Mouse (Mus musculus) macrophage (primary cell): ENCODE measurements around the gene S100a5. TPM values are rescaled to one million over a fixed set of nuclear protein-coding genes. Genes with fewer than 3 reads are reported as not detected.

Experiments used
- H3K27ac ChIP-seq: fragments of 350-480 bp; formaldehyde crosslinking; 2 replicates; pipeline ENCODE4 v1.9.0; 2021
- H3K36me3 ChIP-seq: fragments of 350-480 bp; formaldehyde crosslinking; 2 replicates; pipeline ENCODE4 v1.9.0; 2021; ENCODE audit errors: inconsistent target
- H3K4me3 ChIP-seq: fragments of 350-480 bp; formaldehyde crosslinking; 2 replicates; pipeline ENCODE4 v1.9.0; 2021; ENCODE audit errors: inconsistent target
- H3K79me2 ChIP-seq: fragments of 350-480 bp; formaldehyde crosslinking; 2 replicates; pipeline ENCODE4 v1.9.0; 2021; ENCODE audit errors: inconsistent target
- WGBS: methylation state at CpG from one replicate; pipeline ENCODE4 v1.1.7; 2026; ENCODE audit warnings: inconsistent platforms; ENCODE audit not compliant: missing documents; 5-methylcytosine and 5-hydroxymethylcytosine counted together
- polyA plus RNA-seq: library from polyadenylated mRNA; stranded (reverse); fragments of 250-400 nt; gene quantifications from 3 replicates; pipeline ENCODE4 v1.2.4, GENCODE M21; 2018; ENCODE audit warnings: inconsistent platforms

S100a5 gene
- polyA plus RNA-seq, 1 experiment from 2014 or later: not detected

GRCm38 (mm10) chr3:90606185-90606584 is 2.1 kb upstream of the S100a5 start:
- no peaks in the 10 kb centered on the region for H3K36me3 ChIP-seq
- no peak overlapping the region for H3K27ac ChIP-seq
- H3K79me2 ChIP-seq: peaks cover 22% of the 10 kb centered on the region
- 89% methylated on average over 6 of the region's 6 CpGs for WGBS
- H3K4me3 ChIP-seq: no peak overlapping the region

GRCm38 (mm10) chr3:90607361-90607760 is 962 bp upstream of the S100a5 start:
- no peaks in the 10 kb centered on the region for H3K36me3 ChIP-seq
- 90% methylated on average over 3 of the region's 3 CpGs for WGBS

GRCm38 (mm10) chr3:90609102-90609501 is 779 bp downstream of the S100a5 start:
- H3K27ac ChIP-seq: no peak overlapping the region
- peaks cover 32% of the 10 kb centered on the region for H3K79me2 ChIP-seq
- no peaks in the 10 kb centered on the region for H3K36me3 ChIP-seq
- no peak overlapping the region for H3K4me3 ChIP-seq

More at GRCm38 (mm10) chr3:90607361-90607760, 962 bp upstream of the S100a5 start:
- Histone ChIP-seq H3K79me2 (peaks cover 22% of the 10 kb centered on the region), H3K27ac (no peak overlapping the region), H3K4me3 (no peak overlapping the region)

- WGBS: 89% methylated on average over 3 of the region's 3 CpGs
- H3K79me2 ChIP-seq: peaks cover 38% of the 10 kb centered on the region
- H3K4me3 ChIP-seq: no peak overlapping the region
- H3K27ac ChIP-seq: peak overlapping the region; percentile 79
- no peaks in the 10 kb centered on the region for H3K36me3 ChIP-seq
These were observed 3.2 kb downstream of the S100a5 start for GRCm38 (mm10) chr3:90611494-90611893.

DNA sequence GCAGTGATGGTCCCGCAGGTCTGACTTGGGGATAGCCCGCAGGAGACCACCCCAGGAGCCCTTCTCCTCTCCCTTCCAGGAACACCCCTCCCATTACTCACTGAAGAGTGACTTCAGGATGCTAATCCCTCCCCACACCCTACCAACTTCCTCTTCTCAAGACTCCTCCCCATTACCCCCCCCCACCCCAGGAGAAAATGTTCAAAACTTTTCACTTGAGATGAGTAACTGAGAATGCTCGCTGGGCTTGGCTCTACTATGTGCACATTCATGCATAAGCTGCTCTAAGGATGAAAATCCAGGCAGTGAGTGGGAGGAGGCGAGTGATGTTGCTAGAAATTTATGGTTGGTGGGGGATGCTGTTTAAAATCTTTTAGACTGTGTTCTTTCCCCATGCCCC is 3.7 kb downstream of the S100a5 start:
- Histone ChIP-seq H3K4me3 (no peak overlapping the region), H3K36me3 (no peaks in the 10 kb centered on the region), H3K27ac (peak overlapping the region; percentile 79), H3K79me2 (peaks cover 39% of the 10 kb centered on the region)
- WGBS: 14% methylated on average over 4 of the region's 4 CpGs

DNA sequence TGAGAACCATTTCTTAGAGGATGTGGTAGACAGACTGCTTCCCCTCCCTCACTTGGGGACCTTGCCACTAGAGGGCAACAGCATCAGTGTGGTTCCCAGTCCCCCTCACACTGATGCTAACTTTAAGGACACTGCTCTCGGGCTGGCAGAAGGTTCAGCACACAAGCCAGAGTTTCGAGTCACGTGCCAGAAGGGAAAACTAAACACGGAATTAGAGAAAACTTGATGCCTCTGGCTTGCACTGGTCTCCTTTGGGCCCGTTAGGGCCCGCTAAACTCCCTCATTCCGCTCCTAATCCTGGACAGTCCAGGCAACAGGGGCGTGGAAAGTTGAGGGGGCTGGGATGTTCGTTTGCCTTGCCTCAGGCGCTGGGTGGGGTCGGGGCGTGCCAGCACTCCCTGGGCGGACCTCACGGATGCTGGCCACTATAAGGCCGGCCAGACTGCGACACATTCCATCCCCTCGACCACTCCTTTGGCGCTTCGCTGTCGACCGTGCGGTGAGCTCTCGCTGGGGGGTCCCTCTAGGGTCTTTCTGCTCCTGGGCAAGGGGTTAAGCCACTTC is 4.5 kb downstream of the S100a5 start, which contains the start of gene S100a6:
TSS of gene S100a6 (plus strand) at position 155 of the 564 bp plus-strand sequence.
- Histone ChIP-seq H3K27ac (peak within 1 kb of the TSS; percentile 79), H3K79me2 (peaks cover 39% of the 10 kb centered on the region), H3K36me3 (no peaks in the 10 kb centered on the region), H3K4me3 (peak within 1 kb of the TSS; percentile 78)
- 6% methylated on average over 23 of the region's 23 CpGs for WGBS

DNA sequence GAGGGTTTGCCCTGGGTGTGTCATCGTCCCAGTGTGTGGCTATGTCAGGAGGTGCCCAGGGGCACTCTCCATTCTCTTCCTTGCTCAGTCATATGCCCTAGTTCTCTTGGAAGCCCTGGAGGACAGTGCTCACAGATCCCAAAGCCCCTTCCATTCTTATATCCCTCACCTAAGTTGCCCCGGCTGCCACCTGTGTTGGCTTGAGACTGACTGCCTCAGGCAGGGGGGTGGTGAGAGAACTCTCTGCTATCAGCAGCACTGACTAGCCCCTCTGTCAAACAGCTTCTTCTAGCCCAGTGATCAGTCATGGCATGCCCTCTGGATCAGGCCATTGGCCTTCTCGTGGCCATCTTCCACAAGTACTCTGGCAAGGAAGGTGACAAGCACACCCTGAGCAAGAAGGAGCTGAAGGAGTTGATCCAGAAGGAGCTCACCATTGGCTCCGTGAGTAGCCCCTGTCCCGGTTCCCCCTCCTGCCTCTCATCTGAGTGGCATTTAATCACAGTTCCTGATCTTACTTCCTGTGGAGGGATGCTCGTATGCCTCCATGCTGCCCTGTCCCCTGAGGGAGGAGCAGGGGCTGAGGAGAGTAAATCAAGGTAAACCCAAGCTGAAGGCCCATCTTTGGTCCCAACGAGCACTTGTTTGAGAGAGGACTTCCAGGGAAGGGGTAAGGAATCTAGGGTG is 5.3 kb downstream of the S100a5 start:
- Histone ChIP-seq H3K4me3 (peak overlapping the region; percentile 78), H3K36me3 (no peaks in the 10 kb centered on the region), H3K27ac (peak overlapping the region; percentile 79), H3K79me2 (peaks cover 39% of the 10 kb centered on the region)
- WGBS: 19% methylated on average over 7 of the region's 7 CpGs

- H3K36me3 ChIP-seq: no peaks in the 10 kb centered on the region
- peaks cover 39% of the 10 kb centered on the region for H3K79me2 ChIP-seq
- peak overlapping the region; percentile 78 for H3K4me3 ChIP-seq
- peak overlapping the region; percentile 79 for H3K27ac ChIP-seq
- WGBS: 68% methylated on average over 6 of the region's 6 CpGs
These were observed 5.8 kb downstream of the S100a5 start for GRCm38 (mm10) chr3:90614148-90614530.

GRCm38 (mm10) chr3:90614611-90615251 is 6.4 kb downstream of the S100a5 start:
- peak overlapping the region; percentile 78 for H3K4me3 ChIP-seq
- peak overlapping the region; percentile 79 for H3K27ac ChIP-seq
- H3K36me3 ChIP-seq: no peaks in the 10 kb centered on the region
- H3K79me2 ChIP-seq: peaks cover 39% of the 10 kb centered on the region
- 78% methylated on average over 11 of the region's 11 CpGs for WGBS

GRCm38 (mm10) chr3:90615415-90615814 is 7.1 kb downstream of the S100a5 start:
- Histone ChIP-seq H3K27ac (peak overlapping the region; percentile 79; the same call in 1 of the 2 replicates), H3K4me3 (peak overlapping the region; percentile 78; the same call in 1 of the 2 replicates), H3K79me2 (peaks cover 39% of the 10 kb centered on the region), H3K36me3 (no peaks in the 10 kb centered on the region)
- WGBS: 0% methylated on average over 7 of the region's 7 CpGs

DNA sequence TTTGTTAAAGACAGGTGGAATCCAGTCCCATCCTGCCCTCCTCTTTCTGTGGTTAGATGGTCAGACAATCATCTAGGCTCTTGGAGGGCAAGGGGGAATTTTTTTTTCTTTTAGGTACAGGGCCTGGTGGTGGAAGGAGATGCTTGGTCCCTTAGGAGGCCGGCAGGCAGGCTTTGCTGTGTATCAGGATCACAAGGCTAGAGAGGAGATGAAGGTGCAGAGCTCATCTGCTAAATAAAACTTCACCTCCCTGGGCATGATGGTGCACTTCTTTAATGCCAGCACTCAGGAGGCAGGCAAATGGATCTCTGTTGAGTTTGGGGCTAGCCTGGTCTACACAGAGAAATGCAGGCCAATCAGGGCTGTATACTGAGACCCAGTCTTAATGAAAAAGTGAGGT is 7.6 kb downstream of the S100a5 start:
- Histone ChIP-seq H3K4me3 (no peak overlapping the region), H3K27ac (no peak overlapping the region), H3K36me3 (no peaks in the 10 kb centered on the region), H3K79me2 (peaks cover 39% of the 10 kb centered on the region)
- WGBS: 89% methylated on average over 1 of the region's 1 CpGs

- Histone ChIP-seq H3K79me2 (peaks cover 39% of the 10 kb centered on the region), H3K27ac (no peak overlapping the region), H3K36me3 (no peaks in the 10 kb centered on the region), H3K4me3 (no peak overlapping the region)
- WGBS: 11% methylated on average over 1 of the region's 1 CpGs
These were observed 9.3 kb downstream of the S100a5 start for GRCm38 (mm10) chr3:90617586-90617985.

DNA sequence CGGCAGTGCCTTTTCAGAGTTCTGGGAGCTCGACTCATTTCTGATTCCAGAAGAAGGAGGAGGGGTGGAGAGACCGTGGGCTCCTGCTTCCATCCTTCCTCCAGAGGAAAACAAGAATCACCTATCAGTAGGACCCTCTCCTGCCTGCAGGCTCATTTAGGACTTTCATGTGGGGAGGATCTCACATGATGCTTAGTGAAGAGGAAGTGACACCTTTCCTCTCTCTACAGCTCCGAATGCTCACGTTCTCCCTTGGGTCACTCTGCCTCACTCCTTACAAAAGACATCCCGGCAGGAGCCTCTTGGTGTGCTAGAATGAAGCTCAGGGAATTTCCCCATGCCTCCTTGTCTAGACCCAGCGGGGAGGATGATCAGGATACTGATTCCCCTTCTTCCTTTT is 13.2 kb downstream of the S100a5 start:
- no peak overlapping the region for H3K27ac ChIP-seq
- 40% methylated on average over 7 of the region's 7 CpGs for WGBS
- no peak overlapping the region for H3K4me3 ChIP-seq
- peaks cover under 1% of the 10 kb centered on the region; the same call in 1 of the 2 replicates for H3K79me2 ChIP-seq
- H3K36me3 ChIP-seq: no peaks in the 10 kb centered on the region

DNA sequence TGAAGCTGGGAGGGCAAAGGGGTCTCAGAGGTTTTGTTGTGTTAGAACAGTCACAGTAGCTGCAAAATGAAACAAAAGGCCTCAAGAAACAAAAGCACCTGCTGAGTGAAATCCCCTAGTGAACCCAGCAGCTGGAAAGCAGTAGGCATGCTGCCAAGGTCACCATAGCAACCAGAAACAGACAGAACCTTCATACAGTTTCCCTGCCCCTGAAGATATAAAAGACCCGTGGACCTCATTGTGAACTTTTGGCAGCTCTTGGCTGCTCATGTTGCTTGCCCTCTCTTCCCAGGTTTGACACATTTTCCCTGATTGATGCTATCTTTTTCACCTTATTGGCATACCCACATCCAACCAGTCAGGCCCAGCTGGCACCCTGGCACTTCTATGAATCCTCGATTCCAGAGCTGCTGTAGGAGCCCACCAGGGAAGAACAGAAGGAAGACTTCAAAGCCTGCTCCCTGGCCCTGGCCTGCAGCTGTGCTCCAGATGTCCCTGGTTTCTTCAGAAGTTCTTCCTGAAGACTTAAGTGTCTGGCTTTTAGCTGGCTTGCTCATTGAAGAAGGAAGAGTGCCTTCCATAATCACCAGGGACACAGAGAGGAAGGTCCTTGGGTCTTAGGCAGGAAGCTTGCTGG is 15.2 kb downstream of the S100a5 start:
- H3K4me3 ChIP-seq: no peak overlapping the region
- H3K36me3 ChIP-seq: no peaks in the 10 kb centered on the region
- WGBS: 55% methylated on average over 2 of the region's 2 CpGs
- no peak overlapping the region for H3K27ac ChIP-seq
- H3K79me2 ChIP-seq: no peaks in the 10 kb centered on the region

- WGBS: 92% methylated on average over 5 of the region's 5 CpGs
- Histone ChIP-seq H3K79me2 (no peaks in the 10 kb centered on the region), H3K4me3 (no peak overlapping the region), H3K36me3 (no peaks in the 10 kb centered on the region), H3K27ac (no peak overlapping the region)
These were observed 17.2 kb downstream of the S100a5 start for GRCm38 (mm10) chr3:90625496-90625895.
